Mouse (Mus musculus) ES-Bruce4 (cell line): Measurements from ENCODE around the gene Gm28308.

Experiments
- CTCF ChIP-seq: IDR thresholded peaks from one replicate; pipeline ENCODE4 v1.8.1; 2011; ENCODE audit warnings: low read depth, low read length
- EP300 ChIP-seq: IDR thresholded peaks from 2 replicates; pipeline ENCODE4 v1.6.1; 2011; ENCODE audit warnings: low read depth, low read length; ENCODE audit not compliant: insufficient read depth

- TF ChIP-seq CTCF, result no peak
- no peak for TF ChIP-seq EP300
Measured at GRCm38 (mm10) chr6:52200073-52200750, 12.9 kb downstream of the Gm28308 start.
